Mouse (Mus musculus) embryo, embryonic 10.5 days (tissue): ENCODE results near the gene Ccdc172.

Source experiments
- DNase-seq: peaks from one replicate; pipeline ENCODE4 v3.0.0-alpha.2; 2015; ENCODE audit warnings: low spot score

Gene Ccdc172

GRCm38 (mm10) chr19:58572429-58573071 is 60.8 kb downstream of the Ccdc172 start:
- DNase-seq = no peak

GRCm38 (mm10) chr19:58573072-58573438 is 61.3 kb downstream of the Ccdc172 start:
- DNase-seq = no peak

GRCm38 (mm10) chr19:58582018-58582417 is 70.2 kb downstream of the Ccdc172 start:
- DNase-seq = peak; percentile 59

- no peak for DNase-seq
Measured at GRCm38 (mm10) chr19:58582956-58583355, 71.2 kb downstream of the Ccdc172 start.

GRCm38 (mm10) chr19:58586046-58586445 is 74.3 kb downstream of the Ccdc172 start:
- DNase-seq = no peak

GRCm38 (mm10) chr19:58590251-58590936 is 78.6 kb downstream of the Ccdc172 start:
- DNase-seq = no peak

GRCm38 (mm10) chr19:58600381-58600780 is 88.6 kb downstream of the Ccdc172 start:
- no peak for DNase-seq
